Mouse (Mus musculus) CH12.LX (cell line): ENCODE results near the gene Hipk2. TPM values are rescaled to one million over a fixed set of nuclear protein-coding genes. Genes with fewer than 3 reads are reported as not detected.

ENCODE experiments used
- DNase-seq: peaks from one replicate; pipeline ENCODE4 v3.0.0-alpha.2; 2013; ENCODE audit errors: extremely low read depth
- H3K27ac ChIP-seq: 2 replicates; pipeline ENCODE4 v1.5.1; 2012; ENCODE audit warnings: low read depth, mild to moderate bottlenecking, control low read depth, moderate library complexity; ENCODE audit not compliant: insufficient read depth
- H3K27me3 ChIP-seq: replicated peaks from 2 replicates; pipeline ENCODE3; 2012; ENCODE audit warnings: inconsistent platforms
- H3K36me3 ChIP-seq, 2 experiments: replicated peaks in 1 of 2; 2 replicates each; pipeline versions ENCODE3 to v1.6.1; 2012; ENCODE audit warnings: inconsistent platforms in 1 of 2, low read length in 1 of 2, mild to moderate bottlenecking in 1 of 2, mixed read lengths in 1 of 2, moderate library complexity in 1 of 2; ENCODE audit not compliant: control insufficient read depth in 1 of 2, insufficient read depth in 1 of 2
- H3K4me1 ChIP-seq, 2 experiments: 2 replicates each; pipeline ENCODE4 v1.6.1; 2012; ENCODE audit warnings: inconsistent platforms in 1 of 2, moderate library complexity in 1 of 2; ENCODE audit not compliant: insufficient read depth in 2 of 2, control insufficient read depth in 1 of 2
- H3K4me2 ChIP-seq: 2 replicates; pipeline ENCODE4 v1.6.1; 2012; ENCODE audit warnings: low read depth, mild to moderate bottlenecking, control low read depth; ENCODE audit not compliant: poor library complexity, insufficient read depth, severe bottlenecking
- H3K4me3 ChIP-seq, 3 experiments: fragments of 150-350 bp in 1 of 3; sonication (generic) in 1 of 3; replicated peaks in 1 of 3; 2 replicates each; pipeline versions ENCODE3 to v1.5.1; 2011 to 2012; ENCODE audit warnings: low read depth in 2 of 3, low read length in 2 of 3, mild to moderate bottlenecking in 2 of 3, moderate library complexity in 2 of 3, control low read depth in 1 of 3, improper control_type of control experiment in 1 of 3, inconsistent platforms in 1 of 3, mixed read lengths in 1 of 3; ENCODE audit not compliant: poor library complexity in 1 of 3
- H3K79me2 ChIP-seq: replicated peaks from 2 replicates; pipeline ENCODE4 v1.6.1; 2012; ENCODE audit warnings: mild to moderate bottlenecking, moderate library complexity; ENCODE audit not compliant: control insufficient read depth, poor library complexity, insufficient read depth, severe bottlenecking; ENCODE audit errors: extremely low read depth
- H3K9ac ChIP-seq: 2 replicates; pipeline ENCODE4 v1.6.1; 2012; ENCODE audit warnings: low read depth, mild to moderate bottlenecking, control low read depth, moderate library complexity; ENCODE audit not compliant: insufficient read depth
- H3K9me3 ChIP-seq: replicated peaks from 2 replicates; pipeline ENCODE3; 2012; ENCODE audit warnings: low read length, inconsistent platforms, mixed read lengths
- BHLHE40 ChIP-seq: IDR thresholded peaks from 2 replicates; pipeline ENCODE4 v1.6.1; 2011; ENCODE audit warnings: mild to moderate bottlenecking, low read depth, low read length, improper control_type of control experiment
- CHD1 ChIP-seq: IDR thresholded peaks from 2 replicates; pipeline ENCODE4 v1.6.1; 2012; ENCODE audit warnings: low read depth, low read length, improper control_type of control experiment, inconsistent platforms
- CHD2 ChIP-seq: IDR thresholded peaks from 2 replicates; pipeline ENCODE4 v1.6.1; 2011; ENCODE audit warnings: low read length, improper control_type of control experiment
- E2F4 ChIP-seq: IDR thresholded peaks from 2 replicates; pipeline ENCODE4 v1.6.1; 2011; ENCODE audit warnings: low read depth, low read length, improper control_type of control experiment; ENCODE audit not compliant: insufficient replicate concordance
- ELF1 ChIP-seq: IDR thresholded peaks from 2 replicates; pipeline ENCODE4 v1.6.1; 2014; ENCODE audit warnings: low read depth, mild to moderate bottlenecking, inconsistent platforms, low read length, improper control_type of control experiment
- EP300 ChIP-seq: IDR thresholded peaks from 2 replicates; pipeline ENCODE4 v1.6.1; 2011; ENCODE audit warnings: low read length, improper control_type of control experiment
- ETS1 ChIP-seq: conservative IDR thresholded peaks from 2 replicates; pipeline ENCODE4 v1.6.1; 2012; ENCODE audit warnings: low read depth, mild to moderate bottlenecking, inconsistent platforms, low read length, improper control_type of control experiment, moderate library complexity
- GABPA ChIP-seq: IDR thresholded peaks from 2 replicates; pipeline ENCODE4 v1.6.1; 2012; ENCODE audit warnings: low read depth, low read length, improper control_type of control experiment, inconsistent platforms; ENCODE audit not compliant: insufficient replicate concordance
- IRF4 ChIP-seq: IDR thresholded peaks from 2 replicates; pipeline ENCODE4 v1.6.1; 2014; ENCODE audit warnings: low read depth, mild to moderate bottlenecking, inconsistent platforms, low read length, improper control_type of control experiment
- JUN ChIP-seq: IDR thresholded peaks from 2 replicates; pipeline ENCODE4 v1.6.1; 2011; ENCODE audit warnings: low read depth, mild to moderate bottlenecking, low read length, improper control_type of control experiment, moderate library complexity; ENCODE audit not compliant: insufficient read depth
- JUND ChIP-seq: conservative IDR thresholded peaks from 2 replicates; pipeline ENCODE4 v1.6.1; 2011; ENCODE audit warnings: low read depth, low read length, improper control_type of control experiment
- KAT2A ChIP-seq: IDR thresholded peaks from 2 replicates; pipeline ENCODE4 v1.6.1; 2012; ENCODE audit warnings: low read length, improper control_type of control experiment, inconsistent platforms; ENCODE audit not compliant: insufficient replicate concordance
- MYC ChIP-seq: IDR thresholded peaks from 2 replicates; pipeline ENCODE4 v1.6.1; 2011; ENCODE audit warnings: low read depth, mild to moderate bottlenecking, improper control_type of control experiment, low read length
- NRF1 ChIP-seq: IDR thresholded peaks from 2 replicates; pipeline ENCODE4 v1.6.1; 2014; ENCODE audit warnings: low read depth, mild to moderate bottlenecking, inconsistent platforms, low read length, improper control_type of control experiment, moderate library complexity
- POLR2A ChIP-seq: IDR thresholded peaks from 2 replicates; pipeline ENCODE4 v1.6.1; 2011; ENCODE audit warnings: low read depth, mild to moderate bottlenecking, improper control_type of control experiment, low read length
- RAD21 ChIP-seq: IDR thresholded peaks from 2 replicates; pipeline ENCODE4 v1.6.1; 2011; ENCODE audit warnings: low read depth, mild to moderate bottlenecking, low read length, improper control_type of control experiment, moderate library complexity
- RCOR1 ChIP-seq: conservative IDR thresholded peaks from 2 replicates; pipeline ENCODE4 v1.6.1; 2012; ENCODE audit warnings: low read depth, mild to moderate bottlenecking, inconsistent platforms, low read length, improper control_type of control experiment
- SIN3A ChIP-seq: IDR thresholded peaks from 2 replicates; pipeline ENCODE4 v1.6.1; 2012; ENCODE audit warnings: low read length, improper control_type of control experiment, inconsistent platforms
- TBP ChIP-seq: conservative IDR thresholded peaks from 2 replicates; pipeline ENCODE4 v1.6.1; 2011; ENCODE audit warnings: low read depth, low read length, improper control_type of control experiment
- TCF12 ChIP-seq: IDR thresholded peaks from 2 replicates; pipeline ENCODE4 v1.6.1; 2014; ENCODE audit warnings: low read depth, mild to moderate bottlenecking, inconsistent platforms, low read length, improper control_type of control experiment
- UBTF ChIP-seq: IDR thresholded peaks from 2 replicates; pipeline ENCODE4 v1.6.1; 2012; ENCODE audit warnings: low read depth, mild to moderate bottlenecking, inconsistent platforms, low read length, improper control_type of control experiment, moderate library complexity
- USF1 ChIP-seq: IDR thresholded peaks from 2 replicates; pipeline ENCODE4 v1.6.1; 2014; ENCODE audit warnings: low read depth, mild to moderate bottlenecking, inconsistent platforms, low read length, improper control_type of control experiment
- ZC3H11A ChIP-seq: IDR thresholded peaks from 2 replicates; pipeline ENCODE4 v1.6.1; 2012; ENCODE audit warnings: low read depth, mild to moderate bottlenecking, inconsistent platforms, low read length, improper control_type of control experiment
- ZKSCAN1 ChIP-seq: IDR thresholded peaks from 2 replicates; pipeline ENCODE4 v1.6.1; 2012; ENCODE audit warnings: low read depth, inconsistent platforms, low read length, improper control_type of control experiment, borderline replicate concordance
- ZNF384 ChIP-seq: IDR thresholded peaks from 2 replicates; pipeline ENCODE4 v1.6.1; 2012; ENCODE audit warnings: low read depth, low read length, improper control_type of control experiment, inconsistent platforms
- dilution Hi-C: fragments of 300-500 bp; cut with MboI; formaldehyde crosslinking; loops from 2 replicates; pipeline ENCODE4 v1.14.3; 2020; ENCODE audit warnings: low sequenced_read_pairs; ENCODE audit not compliant: extremely low pct_unique_long_range_greater_than_20kb, extremely low pct_ligation_motif_present
- in situ Hi-C: fragments of 300-500 bp; cut with MboI; formaldehyde crosslinking; loops from 3 replicates; pipeline ENCODE4 v1.14.3; 2019; ENCODE audit warnings: low sequenced_read_pairs, low pct_ligation_motif_present, low pct_unique_long_range_greater_than_20kb, mixed read lengths
- polyA plus RNA-seq: library from polyadenylated mRNA; unstranded; fragments of >175 nt; gene quantifications from 2 replicates; pipeline ENCODE4 v1.2.1, GENCODE M21; 2012; ENCODE audit warnings: low read depth; ENCODE audit not compliant: insufficient read length
- total RNA-seq, 2 experiments: library from RNA; depleted of rRNA; stranded (reverse); fragments of 300-350 nt in 1 of 2; fragments of >200 nt in 1 of 2; gene quantifications; 2 replicates each; pipeline ENCODE4 v1.2.3; 2012 to 2014

Gene Hipk2
- total and polyA plus RNA-seq, 3 experiments: 1.6 to 5.3 (median 2.6) TPM

- no peak for DNase-seq
- Histone ChIP-seq H3K27me3 (no peaks in the 10 kb centered on the region), H3K9ac (no peak overlapping the region), H3K27ac (no peak overlapping the region), H3K79me2 (no peaks in the 10 kb centered on the region), H3K4me2 (no peak overlapping the region), H3K4me1 (peaks cover 6 to 27% of the 10 kb centered on the region in 2 experiments), H3K4me3 (no peak overlapping the region), H3K36me3 (no peaks in the 10 kb centered on the region), H3K9me3 (no peaks in the 10 kb centered on the region)
- dilution Hi-C loops (no loop called here), in situ Hi-C loops (no loop called here)
- TF ChIP-seq UBTF: no peak
Observed at GRCm38 (mm10) chr6:38759922-38760620, 115.9 kb downstream of the Hipk2 start.

GRCm38 (mm10) chr6:38759186-38759585 is 116.8 kb downstream of the Hipk2 start:
- TF ChIP-seq CHD1 (no peak), KAT2A (no peak), EP300 (no peak), JUND (no peak), ETS1 (no peak), RCOR1 (no peak), POLR2A (no peak), ZKSCAN1 (no peak), NRF1 (no peak), ZC3H11A (no peak), BHLHE40 (no peak)
- TF ChIP-seq, all 38 proteins: peak for 0

GRCm38 (mm10) chr6:38757597-38757996 is 118.4 kb downstream of the Hipk2 start:
- no peak overlapping the region for H3K9ac ChIP-seq
- H3K4me3 ChIP-seq: no peak overlapping the region
- no peaks in the 10 kb centered on the region for H3K36me3 ChIP-seq
- dilution Hi-C loops (no loop called here), in situ Hi-C loops (no loop called here)
- TF ChIP-seq ZNF384 (no peak), MYC (no peak), ELF1 (no peak), SIN3A (no peak), NRF1 (no peak), ZC3H11A (no peak), BHLHE40 (no peak), ZKSCAN1 (no peak), JUN (no peak), IRF4 (no peak), RAD21 (no peak), CHD2 (no peak), UBTF (no peak), CHD1 (no peak), JUND (no peak), USF1 (no peak), E2F4 (no peak), GABPA (no peak), TCF12 (no peak), TBP (no peak)
- no peaks in the 10 kb centered on the region for H3K27me3 ChIP-seq
- no peak for DNase-seq
- no peak overlapping the region for H3K4me2 ChIP-seq
- no peaks in the 10 kb centered on the region for H3K9me3 ChIP-seq
- no peak overlapping the region for H3K27ac ChIP-seq
- peaks cover 6 to 27% of the 10 kb centered on the region in 2 experiments for H3K4me1 ChIP-seq
- H3K79me2 ChIP-seq: no peaks in the 10 kb centered on the region

More at GRCm38 (mm10) chr6:38759186-38759585, 116.8 kb downstream of the Hipk2 start:
- H3K9me3 ChIP-seq: no peaks in the 10 kb centered on the region
- in situ Hi-C loops: no loop called here
- H3K79me2 ChIP-seq: no peaks in the 10 kb centered on the region
- no peak overlapping the region for H3K27ac ChIP-seq
- H3K9ac ChIP-seq: no peak overlapping the region
- H3K27me3 ChIP-seq: no peaks in the 10 kb centered on the region
- dilution Hi-C loops: no loop called here
- H3K36me3 ChIP-seq: no peaks in the 10 kb centered on the region
- no peak overlapping the region for H3K4me2 ChIP-seq
- H3K4me3 ChIP-seq: no peak overlapping the region
- no peak for DNase-seq
- peaks cover 6 to 27% of the 10 kb centered on the region in 2 experiments for H3K4me1 ChIP-seq
